Mouse (Mus musculus): ENCODE results near the gene Mta2. TPM values are rescaled to one million over a fixed set of nuclear protein-coding genes. Genes with fewer than 3 reads are reported as not detected.
A peak's percentile ranks its signal among the peaks of the same experiment; 100 is the strongest.
"Not testable (repeated sequence)": the region's sequence is repeated elsewhere in the genome, so short reads cannot be mapped to it uniquely, and the experiment has no call there.

Gene Mta2
- polyA plus RNA-seq, 1 experiment: 14.5 TPM

DNA sequence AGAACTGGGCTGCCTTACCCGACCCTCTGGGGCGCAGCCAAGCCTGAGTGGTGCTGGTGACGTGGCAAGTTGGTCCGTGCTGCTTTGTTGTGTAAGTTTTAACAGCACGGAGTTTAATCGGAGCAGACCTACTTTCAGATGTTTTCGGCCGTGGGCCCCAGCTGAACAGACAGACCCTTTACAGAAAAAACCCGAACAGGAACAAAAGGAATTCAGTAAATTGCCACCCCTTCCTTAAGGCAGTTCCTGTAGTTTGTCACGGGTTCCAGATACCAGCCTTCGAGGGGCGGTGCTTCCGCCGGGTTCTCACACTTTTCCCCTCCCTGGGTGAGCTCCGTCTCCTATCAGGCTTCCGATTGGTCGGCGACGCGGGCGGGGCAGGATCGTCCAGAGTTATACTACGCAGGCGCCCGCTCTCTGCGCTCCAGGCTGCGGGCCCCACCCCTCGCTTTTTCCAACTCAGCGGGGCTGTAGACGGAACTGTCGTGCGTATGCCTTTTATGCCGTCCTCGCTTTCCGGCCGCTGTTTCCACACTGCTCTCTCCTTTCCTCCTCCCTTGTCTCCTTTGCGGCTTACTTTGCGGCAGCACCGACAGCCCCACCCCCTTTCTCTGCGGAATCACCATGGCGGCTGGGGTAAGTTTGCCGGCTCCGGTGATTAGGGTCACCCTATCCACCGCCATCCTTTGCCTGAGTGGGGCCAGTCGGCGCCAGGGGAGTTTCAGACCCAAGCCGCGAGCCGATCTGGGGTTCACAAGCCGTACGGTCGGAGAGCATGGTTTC, 25.1 kb downstream of the Mta2 start, which contains the start of gene Eef1g:
Gene Eef1g, plus strand, starts transcription at position 452 of the 783 bp plus-strand sequence.
- peaks cover 4% of the 10 kb centered on the region; the same call in 1 of the 2 replicates for H3K36me3 ChIP-seq (ENCODE audit: control insufficient read depth, insufficient read depth, low read length)
- peak within 1 kb of the TSS; percentile 98 for H3K4me3 ChIP-seq (ENCODE audit: control insufficient read depth, low read depth, low read length)
- no peaks in the 10 kb centered on the region for H3K27me3 ChIP-seq (ENCODE audit: control insufficient read depth, insufficient read depth, low read length)
- peaks cover 5% of the 10 kb centered on the region for H3K4me1 ChIP-seq (ENCODE audit: control insufficient read depth, insufficient read depth, low read length)
- TF ChIP-seq POLR2A (IDR thresholded peaks at IDR 0.05; ENCODE audit: control insufficient read depth, low read depth, low read length): peak; percentile 86
- no peak for TF ChIP-seq CTCF (IDR thresholded peaks at IDR 0.05; ENCODE audit: control insufficient read depth, insufficient read depth, insufficient replicate concordance, low read depth, low read length)
- H3K27ac ChIP-seq (ENCODE audit: control insufficient read depth, insufficient read depth, low read depth, low read length): peak within 1 kb of the TSS; percentile 98

DNA sequence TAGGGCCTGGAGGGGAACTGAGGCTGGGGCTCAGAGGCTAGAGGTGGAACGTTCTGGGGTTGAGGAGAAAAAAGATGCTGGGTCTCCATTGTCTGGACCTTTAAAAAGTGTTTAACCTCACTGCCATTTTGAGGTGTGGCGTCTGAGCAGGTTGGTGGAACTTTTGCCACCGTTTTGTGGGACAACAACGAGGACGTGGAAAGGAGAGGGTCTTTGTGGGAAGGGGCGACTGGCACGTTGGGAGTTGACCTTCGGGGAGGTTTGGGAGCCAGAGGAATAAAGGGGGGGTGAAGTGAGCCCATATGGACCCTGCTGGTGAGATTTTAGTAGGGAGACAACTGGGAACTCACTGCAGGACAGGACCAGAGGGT, 25.7 kb downstream of the Mta2 start:
- H3K27me3 ChIP-seq (ENCODE audit: control insufficient read depth, insufficient read depth, low read length): no peaks in the 10 kb centered on the region
- no peak for TF ChIP-seq POLR2A (IDR thresholded peaks at IDR 0.05; ENCODE audit: control insufficient read depth, low read depth, low read length)
- TF ChIP-seq CTCF (IDR thresholded peaks at IDR 0.05; ENCODE audit: control insufficient read depth, insufficient read depth, insufficient replicate concordance, low read depth, low read length): no peak
- H3K36me3 ChIP-seq (ENCODE audit: control insufficient read depth, insufficient read depth, low read length): peaks cover 6% of the 10 kb centered on the region; the same call in 1 of the 2 replicates
- H3K4me3 ChIP-seq (ENCODE audit: control insufficient read depth, low read depth, low read length): peak overlapping the region; percentile 98
- H3K27ac ChIP-seq (ENCODE audit: control insufficient read depth, insufficient read depth, low read depth, low read length): peak overlapping the region; percentile 98
- peaks cover 5% of the 10 kb centered on the region for H3K4me1 ChIP-seq (ENCODE audit: control insufficient read depth, insufficient read depth, low read length)

DNA sequence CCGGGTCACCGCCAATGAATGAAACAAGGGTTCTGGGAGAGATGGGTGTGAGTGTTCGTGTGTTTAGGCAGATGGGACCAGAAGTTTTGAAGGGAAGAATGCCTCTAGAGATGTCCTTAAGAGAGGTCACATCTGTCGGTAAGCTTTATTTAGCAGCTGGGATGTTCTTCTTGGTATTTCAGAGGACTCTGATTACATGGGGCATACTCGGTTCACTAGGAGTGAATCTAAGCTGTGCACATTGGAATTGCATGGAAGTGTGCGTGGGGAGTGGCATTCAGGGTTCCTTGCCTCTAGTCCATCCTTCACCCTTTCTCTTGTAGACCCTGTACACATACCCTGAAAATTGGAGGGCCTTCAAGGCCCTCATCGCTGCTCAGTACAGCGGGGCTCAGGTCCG, 26.2 kb downstream of the Mta2 start:
- Histone ChIP-seq H3K4me1 (ENCODE audit: control insufficient read depth, insufficient read depth, low read length) (peaks cover 5% of the 10 kb centered on the region), H3K36me3 (ENCODE audit: control insufficient read depth, insufficient read depth, low read length) (peaks cover 6% of the 10 kb centered on the region; the same call in 1 of the 2 replicates), H3K27me3 (ENCODE audit: control insufficient read depth, insufficient read depth, low read length) (no peaks in the 10 kb centered on the region), H3K27ac (ENCODE audit: control insufficient read depth, insufficient read depth, low read depth, low read length) (peak overlapping the region; percentile 98), H3K4me3 (ENCODE audit: control insufficient read depth, low read depth, low read length) (peak overlapping the region; percentile 98)
- no peak for TF ChIP-seq CTCF (IDR thresholded peaks at IDR 0.05; ENCODE audit: control insufficient read depth, insufficient read depth, insufficient replicate concordance, low read depth, low read length)
- TF ChIP-seq POLR2A (IDR thresholded peaks at IDR 0.05; ENCODE audit: control insufficient read depth, low read depth, low read length): no peak

DNA sequence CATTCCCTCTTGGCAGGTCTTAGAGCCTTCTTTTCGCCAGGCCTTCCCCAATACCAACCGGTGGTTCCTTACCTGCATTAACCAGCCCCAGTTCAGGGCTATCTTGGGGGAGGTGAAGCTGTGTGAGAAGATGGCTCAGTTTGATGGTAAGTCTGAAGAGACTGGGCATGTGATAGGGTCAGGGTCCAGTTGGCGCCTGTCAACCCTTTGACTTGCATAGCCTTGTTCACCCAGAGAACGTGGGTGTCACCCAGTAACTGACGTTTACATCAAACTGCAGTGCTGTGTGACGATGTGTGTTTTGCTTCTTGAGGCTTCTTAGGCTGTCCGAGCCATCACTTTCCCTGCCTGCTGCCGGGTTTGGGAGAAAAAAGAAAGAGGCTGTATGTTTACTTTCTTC, 30.8 kb downstream of the Mta2 start:
- not testable (repeated sequence) for H3K27me3 ChIP-seq (ENCODE audit: control insufficient read depth, insufficient read depth, low read length); H3K4me3 ChIP-seq (ENCODE audit: control insufficient read depth, low read depth, low read length); H3K4me1 ChIP-seq (ENCODE audit: control insufficient read depth, insufficient read depth, low read length); H3K27ac ChIP-seq (ENCODE audit: control insufficient read depth, insufficient read depth, low read depth, low read length); H3K36me3 ChIP-seq (ENCODE audit: control insufficient read depth, insufficient read depth, low read length)

DNA sequence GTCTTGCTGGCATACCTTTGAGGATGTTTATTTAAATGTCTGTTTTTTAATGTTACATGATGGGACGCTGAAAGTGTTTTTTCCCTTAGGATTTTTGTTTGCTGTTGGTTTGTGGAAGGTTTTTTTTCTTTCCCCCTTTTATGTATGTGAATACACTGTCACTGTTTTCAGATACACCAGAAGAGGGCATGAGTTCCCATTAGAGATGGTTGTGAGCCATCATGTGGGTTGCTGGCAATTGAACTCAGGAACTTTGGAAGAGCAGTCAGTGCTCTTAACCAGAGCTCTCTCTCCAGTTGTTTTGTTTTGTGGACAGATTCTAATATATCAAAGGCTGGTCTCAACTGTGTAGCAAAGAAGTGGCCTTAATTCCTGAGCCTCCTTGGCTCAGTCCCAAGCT, 33.0 kb downstream of the Mta2 start:
- Histone ChIP-seq H3K27ac (ENCODE audit: control insufficient read depth, insufficient read depth, low read depth, low read length) (no peak overlapping the region), H3K4me3 (ENCODE audit: control insufficient read depth, low read depth, low read length) (no peak overlapping the region)

DNA sequence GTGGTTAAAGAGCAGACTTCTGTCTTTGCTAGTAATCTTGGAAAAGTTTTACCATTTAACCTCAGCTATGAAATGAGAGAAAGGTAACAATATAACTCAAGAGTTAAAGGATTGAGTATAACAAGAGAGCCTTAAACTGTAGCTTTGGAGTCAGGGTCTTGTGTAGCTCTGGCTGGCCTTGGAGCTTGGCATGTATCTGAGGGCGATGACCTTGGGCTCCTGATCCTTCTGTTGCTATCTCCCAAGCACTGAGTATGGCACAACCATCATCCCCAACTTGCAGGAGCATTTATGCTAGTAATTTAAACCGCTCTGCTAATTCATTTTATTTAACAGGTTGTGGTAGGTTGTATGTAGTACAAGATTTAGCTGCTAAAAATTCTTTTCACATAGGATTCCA, 33.8 kb downstream of the Mta2 start:
- Histone ChIP-seq H3K27ac (ENCODE audit: control insufficient read depth, insufficient read depth, low read depth, low read length) (no peak overlapping the region), H3K4me1 (ENCODE audit: control insufficient read depth, insufficient read depth, low read length) (no peaks in the 10 kb centered on the region), H3K4me3 (ENCODE audit: control insufficient read depth, low read depth, low read length) (no peak overlapping the region), H3K36me3 (ENCODE audit: control insufficient read depth, insufficient read depth, low read length) (peaks cover 3% of the 10 kb centered on the region; the same call in 1 of the 2 replicates), H3K27me3 (ENCODE audit: control insufficient read depth, insufficient read depth, low read length) (no peaks in the 10 kb centered on the region)
- TF ChIP-seq POLR2A (IDR thresholded peaks at IDR 0.05; ENCODE audit: control insufficient read depth, low read depth, low read length): no peak
- no peak for TF ChIP-seq CTCF (IDR thresholded peaks at IDR 0.05; ENCODE audit: control insufficient read depth, insufficient read depth, insufficient replicate concordance, low read depth, low read length)

More for the DNA sequence above, 33.0 kb downstream of the Mta2 start:
- Histone ChIP-seq H3K27me3 (ENCODE audit: control insufficient read depth, insufficient read depth, low read length) (no peaks in the 10 kb centered on the region), H3K36me3 (ENCODE audit: control insufficient read depth, insufficient read depth, low read length) (peaks cover 3% of the 10 kb centered on the region; the same call in 1 of the 2 replicates), H3K4me1 (ENCODE audit: control insufficient read depth, insufficient read depth, low read length) (no peaks in the 10 kb centered on the region)
- TF ChIP-seq POLR2A (IDR thresholded peaks at IDR 0.05; ENCODE audit: control insufficient read depth, low read depth, low read length) (no peak), CTCF (IDR thresholded peaks at IDR 0.05; ENCODE audit: control insufficient read depth, insufficient read depth, insufficient replicate concordance, low read depth, low read length) (no peak)

DNA sequence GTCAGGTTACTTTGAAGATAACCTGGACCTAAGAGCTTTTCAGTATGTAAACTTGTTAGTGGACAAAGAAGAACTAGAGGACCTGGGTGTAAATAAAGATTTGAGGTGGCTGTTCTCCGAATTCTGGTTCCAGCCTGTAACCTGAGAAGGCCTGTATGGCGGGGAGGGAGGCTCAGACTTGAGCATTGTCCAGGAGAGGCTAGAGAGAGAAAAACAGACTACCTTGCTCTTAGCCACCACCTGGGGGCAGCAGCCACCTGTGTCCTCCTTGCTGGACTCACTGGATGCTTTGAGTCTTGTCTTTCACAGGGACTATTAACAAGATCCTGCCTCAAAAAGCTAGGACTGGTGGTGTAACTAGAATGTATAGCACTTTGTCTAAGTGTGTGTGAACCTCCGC, 34.9 kb downstream of the Mta2 start:
- TF ChIP-seq CTCF (IDR thresholded peaks at IDR 0.05; ENCODE audit: control insufficient read depth, insufficient read depth, insufficient replicate concordance, low read depth, low read length): peak; percentile 48; the same call in 1 of the 2 replicates
- TF ChIP-seq POLR2A (IDR thresholded peaks at IDR 0.05; ENCODE audit: control insufficient read depth, low read depth, low read length): no peak
- no peaks in the 10 kb centered on the region for H3K4me1 ChIP-seq (ENCODE audit: control insufficient read depth, insufficient read depth, low read length)
- H3K27me3 ChIP-seq (ENCODE audit: control insufficient read depth, insufficient read depth, low read length): no peaks in the 10 kb centered on the region
- H3K4me3 ChIP-seq (ENCODE audit: control insufficient read depth, low read depth, low read length): no peak overlapping the region
- H3K36me3 ChIP-seq (ENCODE audit: control insufficient read depth, insufficient read depth, low read length): peaks cover 3% of the 10 kb centered on the region; the same call in 1 of the 2 replicates
- H3K27ac ChIP-seq (ENCODE audit: control insufficient read depth, insufficient read depth, low read depth, low read length): no peak overlapping the region
